Mouse (Mus musculus) urinary bladder, adult 2 months (tissue): ENCODE measurements around the gene Ndrg2. TPM values are rescaled to one million over a fixed set of nuclear protein-coding genes. Genes with fewer than 3 reads are reported as not detected.
"Not testable (repeated sequence)": the region's sequence is repeated elsewhere in the genome, so short reads cannot be mapped to it uniquely, and the experiment has no call there.

ENCODE experiments used
- DNase-seq: peaks from one replicate; pipeline ENCODE4 v3.0.0; 2022; ENCODE audit warnings: low spot score
- polyA plus RNA-seq: library from polyadenylated mRNA; depleted of rRNA; stranded (reverse); fragments of >200 nt; gene quantifications from 2 replicates; pipeline ENCODE4 v1.2.3, GENCODE M21; 2012; rRNA removed

Ndrg2 gene
- polyA plus RNA-seq = 393 and 417 TPM in 2 replicates

DNA sequence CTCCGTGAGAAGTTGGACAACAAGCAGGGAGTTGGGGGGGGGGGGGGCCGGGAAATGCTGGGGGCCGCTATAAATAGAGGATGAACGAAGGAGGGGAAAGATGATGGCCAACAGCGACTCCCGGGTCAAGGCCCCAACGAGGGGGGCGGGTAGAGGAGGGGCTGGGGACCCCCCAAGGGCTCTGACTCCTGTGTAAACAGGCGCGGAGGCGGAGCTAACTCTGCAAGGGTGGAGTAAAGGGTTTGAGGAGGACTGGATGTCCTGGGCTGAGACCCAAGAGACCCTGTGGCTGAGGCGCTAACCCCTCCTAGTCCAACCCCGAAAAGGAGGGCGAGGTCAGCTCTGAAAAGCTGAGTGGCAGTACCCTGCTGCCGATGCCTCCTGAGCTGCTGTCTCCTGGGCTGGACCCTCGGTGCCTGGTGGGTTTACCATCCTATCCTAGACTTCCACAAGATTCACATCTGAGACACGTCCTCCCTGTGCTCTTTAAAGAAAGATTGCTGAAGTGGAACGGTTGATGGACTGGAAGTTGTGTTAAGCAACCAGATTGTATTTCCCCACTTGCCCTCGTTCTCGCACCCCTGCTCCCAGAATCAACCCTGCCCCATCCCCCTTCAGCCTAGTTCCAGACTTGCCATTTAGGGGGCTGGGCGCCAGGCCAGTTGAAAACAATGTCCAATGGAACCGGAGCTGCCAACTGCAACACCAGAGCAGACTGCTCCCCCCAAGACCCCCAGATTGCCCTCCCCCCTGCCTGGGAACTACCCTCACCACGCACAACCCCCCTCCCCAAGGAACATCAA is at the start of gene Ndrg2:
Gene Ndrg2 (minus strand): TSS at position 199 of the 803 bp plus-strand sequence.
- DNase-seq = peak; percentile 57

DNA sequence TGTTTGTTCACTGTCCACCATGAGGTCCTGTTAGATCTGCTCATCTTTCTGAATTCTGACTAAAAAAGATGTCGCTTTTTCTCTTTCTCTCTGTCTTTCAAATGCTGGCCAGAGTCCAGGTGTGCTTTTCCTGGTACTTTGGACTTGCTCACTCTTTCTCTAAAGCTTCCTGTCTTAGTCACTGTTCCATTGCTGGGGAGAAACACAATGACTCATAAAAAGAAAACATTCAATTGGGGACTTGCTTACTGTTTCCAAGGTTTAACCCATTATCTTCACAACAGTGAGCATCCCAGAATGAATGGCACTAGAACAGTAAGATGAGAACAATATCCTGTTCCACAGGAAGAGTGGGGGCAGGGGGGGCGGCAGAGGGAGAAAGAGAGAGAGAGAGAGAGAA is 46.4 kb upstream of the Ndrg2 start:
- no peak for DNase-seq

- DNase-seq = no peak
Observed at GRCm38 (mm10) chr14:51943336-51943735, 29.4 kb upstream of the Ndrg2 start.

DNA sequence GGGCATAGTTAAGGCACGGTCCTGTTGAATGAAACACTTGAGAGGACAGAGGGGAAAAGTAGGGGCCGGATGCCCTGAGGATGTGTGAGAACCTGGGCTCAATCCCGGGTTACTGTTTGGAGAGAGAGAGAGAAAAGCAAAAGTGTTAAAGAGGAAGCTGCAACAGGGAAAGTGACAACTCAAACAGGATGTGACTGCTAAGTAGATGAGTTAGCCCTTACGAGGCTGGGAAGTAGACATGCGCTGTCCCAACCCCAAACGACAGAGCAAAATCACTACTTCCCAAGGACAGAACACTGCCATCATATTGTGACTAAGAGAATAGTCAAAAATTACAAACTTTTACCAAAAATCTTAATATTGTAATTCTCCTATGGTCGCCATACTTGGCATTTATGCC is 28.3 kb upstream of the Ndrg2 start:
- no peak for DNase-seq

DNA sequence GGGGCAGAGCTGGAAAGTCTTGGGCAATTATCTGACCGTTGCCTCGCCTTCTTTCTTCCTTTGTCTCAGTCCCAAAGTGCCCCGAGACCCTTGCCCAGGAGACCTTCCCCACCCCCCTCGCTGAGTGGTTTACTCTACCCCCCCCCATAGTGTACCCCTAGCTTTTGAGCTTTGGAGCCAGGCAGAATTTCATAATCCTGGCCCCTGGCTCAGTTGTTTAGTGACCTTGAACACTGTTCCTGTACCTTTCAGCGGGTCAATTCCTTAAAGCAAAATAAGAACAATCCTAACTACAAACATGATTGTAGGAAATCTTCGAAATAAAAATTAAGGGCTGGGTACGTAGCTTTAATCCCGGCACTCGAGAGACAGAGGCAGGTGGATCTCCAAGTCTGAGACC is 27.6 kb upstream of the Ndrg2 start:
- DNase-seq = no peak

GRCm38 (mm10) chr14:51940944-51941560 is 27.1 kb upstream of the Ndrg2 start:
- no peak for DNase-seq

GRCm38 (mm10) chr14:51939005-51939404 is 25.0 kb upstream of the Ndrg2 start:
- no peak for DNase-seq

GRCm38 (mm10) chr14:51932092-51933020 is 18.4 kb upstream of the Ndrg2 start:
- DNase-seq = no peak

DNA sequence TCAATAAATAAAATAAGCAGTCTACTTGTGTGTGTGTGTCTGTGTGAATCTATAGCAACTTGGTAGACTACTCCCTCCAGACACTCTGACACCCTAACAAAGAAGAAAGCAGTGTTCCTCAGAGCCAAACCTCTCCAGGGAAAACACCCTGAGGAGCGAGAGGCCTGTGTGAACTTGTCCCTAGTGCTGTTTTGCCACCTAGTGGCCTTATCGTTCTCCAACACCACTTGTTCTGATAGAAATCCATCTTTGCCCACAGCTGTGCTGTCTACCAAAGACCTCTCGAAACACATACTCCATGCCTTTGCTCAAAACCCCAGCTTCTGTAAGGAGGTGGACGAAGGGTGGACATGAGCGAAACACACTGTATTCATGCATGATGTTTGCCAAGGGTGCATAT is 16.9 kb upstream of the Ndrg2 start:
- no peak for DNase-seq

DNA sequence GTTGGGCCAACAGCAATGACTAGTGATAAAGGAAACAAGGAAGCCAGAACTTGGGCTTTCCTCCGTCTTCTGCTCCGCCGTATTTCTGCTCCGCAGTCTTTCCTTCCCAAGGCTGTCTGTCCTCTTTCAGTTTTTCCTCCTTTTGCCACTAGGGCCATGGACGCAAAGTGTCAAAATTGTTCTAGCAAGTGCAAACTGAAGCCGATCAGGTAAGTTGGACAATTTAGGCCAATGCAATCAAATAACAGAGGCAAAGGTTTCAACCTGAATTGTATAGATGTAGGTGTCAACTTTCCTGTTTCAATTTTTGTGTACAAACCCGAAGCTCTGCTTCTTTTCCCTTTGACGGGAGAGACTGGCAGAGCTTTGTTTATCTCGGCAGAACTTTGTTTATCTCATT is 16.0 kb upstream of the Ndrg2 start:
- no peak for DNase-seq

GRCm38 (mm10) chr14:51929309-51929943 is 15.5 kb upstream of the Ndrg2 start:
- no peak for DNase-seq

GRCm38 (mm10) chr14:51926930-51927329 is 13.0 kb upstream of the Ndrg2 start:
- not testable (repeated sequence) for DNase-seq

- no peak for DNase-seq
Observed at GRCm38 (mm10) chr14:51923492-51923891, 9.5 kb upstream of the Ndrg2 start.

DNA sequence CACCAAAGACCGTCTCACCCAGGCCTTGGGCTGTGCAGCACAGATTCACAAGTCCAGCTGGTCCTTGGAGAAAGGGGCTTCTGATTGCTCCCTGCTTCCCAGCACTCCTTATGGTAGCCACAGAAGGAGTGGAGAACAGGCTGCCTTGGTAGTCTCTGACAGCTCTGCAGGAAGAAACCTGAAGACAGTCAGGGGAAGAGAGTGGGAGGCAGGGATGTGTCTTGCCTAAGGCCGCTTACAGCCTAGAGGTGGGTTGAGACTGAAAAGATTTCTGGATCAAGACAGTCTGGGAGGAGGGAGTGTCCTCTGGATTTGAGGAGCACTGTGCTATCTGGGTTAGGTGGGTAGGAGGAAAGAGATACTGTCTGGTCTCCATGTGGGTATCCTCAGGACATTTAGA is 9.0 kb upstream of the Ndrg2 start:
- DNase-seq = no peak

DNA sequence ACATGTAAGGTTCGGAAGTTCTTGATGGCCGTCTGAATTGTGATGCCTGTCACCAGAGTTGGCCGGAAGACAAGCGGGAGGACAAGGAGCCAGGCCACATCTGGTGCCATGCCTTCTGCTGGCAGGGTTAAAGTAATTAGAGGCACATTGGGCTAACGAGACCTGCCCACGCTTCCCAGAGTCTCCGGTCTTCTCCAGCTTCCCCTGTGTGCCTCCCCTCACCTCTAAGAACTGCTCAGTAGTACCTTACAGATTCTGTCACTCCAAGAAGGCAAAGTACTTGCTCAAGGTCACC is 8.6 kb upstream of the Ndrg2 start, which contains the start of gene Rnase13:
Gene Rnase13 (minus strand): TSS at position 203 of the 295 bp plus-strand sequence.
- no peak for DNase-seq

DNA sequence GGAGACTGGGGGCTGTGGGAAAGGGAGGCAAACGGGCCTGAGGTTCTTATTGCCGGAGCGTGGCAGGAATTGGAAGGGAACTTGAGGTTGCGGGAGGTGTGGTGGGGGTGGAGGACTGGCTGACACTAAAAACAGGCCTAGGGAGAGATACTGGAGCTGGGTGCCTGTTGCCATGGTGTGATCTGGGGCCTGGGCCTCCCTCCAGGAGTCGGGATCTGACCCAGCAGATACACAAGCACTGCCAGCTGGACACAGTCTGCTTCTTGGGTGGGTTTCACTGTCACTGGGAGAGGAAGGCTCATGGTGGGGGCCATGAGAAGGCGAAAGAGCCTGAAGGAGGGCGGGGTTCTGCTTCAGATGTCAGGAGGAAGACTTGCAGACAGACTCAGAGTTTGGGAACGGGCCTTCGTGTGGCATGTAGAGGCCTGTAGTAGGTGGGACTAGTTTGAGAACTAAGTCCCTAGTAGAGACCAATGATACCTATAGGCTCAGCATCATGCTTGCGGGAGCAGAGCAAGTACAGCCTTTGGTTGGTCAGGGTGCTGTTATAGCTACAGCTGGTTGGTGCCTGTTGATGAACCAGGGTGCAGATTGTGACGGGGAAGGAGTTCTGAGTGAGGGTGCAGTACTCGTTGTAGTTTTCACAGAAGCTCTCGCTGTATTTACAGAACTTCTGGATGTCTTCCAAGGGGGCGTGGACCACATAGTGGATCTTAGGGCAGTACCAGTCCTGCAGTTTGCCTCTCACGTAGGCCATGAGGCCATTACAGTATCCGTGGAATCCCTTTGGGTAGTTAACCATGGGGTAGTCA is 8.0 kb upstream of the Ndrg2 start:
- DNase-seq = no peak

DNA sequence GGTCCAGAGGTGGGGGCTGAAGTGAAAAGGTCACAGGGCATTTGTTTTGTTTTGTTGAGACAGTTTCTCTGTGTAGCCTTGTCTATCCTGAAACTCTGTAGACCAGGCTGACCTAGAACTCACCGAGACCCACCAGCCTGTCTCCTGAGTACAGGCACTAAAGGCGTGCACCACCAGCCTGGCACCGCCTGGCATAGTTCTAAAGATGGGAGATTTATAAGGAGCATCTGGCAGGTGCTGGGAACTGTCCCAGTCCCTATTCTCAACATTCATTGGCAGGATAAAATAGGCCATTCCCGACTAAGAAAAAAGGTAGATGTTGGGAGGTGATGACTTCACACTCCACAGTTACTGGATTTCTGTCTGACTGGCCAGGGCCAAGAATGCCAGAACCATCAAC is 5.0 kb upstream of the Ndrg2 start:
- DNase-seq = no peak

- no peak for DNase-seq
Observed at GRCm38 (mm10) chr14:51918125-51918524, 4.2 kb upstream of the Ndrg2 start, which contains the start of gene Tppp2. Gene Tppp2 (plus strand): TSS chr14:51918425.

GRCm38 (mm10) chr14:51916539-51916938 is 2.6 kb upstream of the Ndrg2 start:
- DNase-seq = no peak

GRCm38 (mm10) chr14:51915030-51915429 is 1.1 kb upstream of the Ndrg2 start:
- DNase-seq = no peak
